Mouse (Mus musculus) spleen, adult 12 weeks (tissue): ENCODE measurements at regions not wholly inside any gene's neighbourhood (a gene's known extent, or its start where the extent isn't known, plus 50 kb on each side); places are given as distances from the start of the nearest gene placed in this dataset.
"Not testable (repeated sequence)": the region's sequence is repeated elsewhere in the genome, so short reads cannot be mapped to it uniquely, and the experiment has no call there.

ENCODE experiments used
- DNase-seq: peaks from one replicate; pipeline ENCODE4 v3.0.0; 2022; ENCODE audit warnings: low spot score

- DNase-seq = no peak
Measured at GRCm38 (mm10) chr4:53263776-53264175, 104.1 kb upstream of the Abca1 start.

- no peak for DNase-seq
Measured at GRCm38 (mm10) chr4:53262466-53262865, 102.8 kb upstream of the Abca1 start.

- no peak for DNase-seq
Measured at GRCm38 (mm10) chr4:53261556-53262140, 102.0 kb upstream of the Abca1 start.

- DNase-seq = no peak
Measured at GRCm38 (mm10) chr4:53258975-53259374, 99.3 kb upstream of the Abca1 start.

GRCm38 (mm10) chr4:53256996-53257395, 97.3 kb upstream of the Abca1 start:
- no peak for DNase-seq

GRCm38 (mm10) chr4:53254483-53254882, 94.8 kb upstream of the Abca1 start:
- no peak for DNase-seq

GRCm38 (mm10) chr4:53253680-53254079, 94.0 kb upstream of the Abca1 start:
- DNase-seq = no peak

- no peak for DNase-seq
Measured at GRCm38 (mm10) chr4:53250325-53250724, 90.6 kb upstream of the Abca1 start.

GRCm38 (mm10) chr4:53246083-53246747, 86.5 kb upstream of the Abca1 start:
- no peak for DNase-seq

- no peak for DNase-seq
Measured at GRCm38 (mm10) chr4:53245553-53245952, 85.9 kb upstream of the Abca1 start.

- DNase-seq = not testable (repeated sequence)
Measured at GRCm38 (mm10) chr4:53243473-53243872, 83.8 kb upstream of the Abca1 start.

GRCm38 (mm10) chr4:53239856-53240255, 80.2 kb upstream of the Abca1 start:
- DNase-seq = no peak

GRCm38 (mm10) chr4:53238314-53239259, 78.9 kb upstream of the Abca1 start:
- DNase-seq = no peak

GRCm38 (mm10) chr4:53235870-53236269, 76.2 kb upstream of the Abca1 start:
- no peak for DNase-seq

GRCm38 (mm10) chr4:53232436-53232835, 72.7 kb upstream of the Abca1 start:
- no peak for DNase-seq

- DNase-seq = no peak
Measured at GRCm38 (mm10) chr4:53231867-53232266, 72.2 kb upstream of the Abca1 start.

GRCm38 (mm10) chr4:53231046-53231445, 71.4 kb upstream of the Abca1 start:
- DNase-seq = no peak

- DNase-seq = no peak
Measured at GRCm38 (mm10) chr4:53228444-53228843, 68.7 kb upstream of the Abca1 start.

- no peak for DNase-seq
Measured at GRCm38 (mm10) chr4:53227771-53228170, 68.1 kb upstream of the Abca1 start.

GRCm38 (mm10) chr4:53227071-53227470, 67.4 kb upstream of the Abca1 start:
- no peak for DNase-seq

GRCm38 (mm10) chr4:53226376-53226775, 66.7 kb upstream of the Abca1 start:
- no peak for DNase-seq

GRCm38 (mm10) chr4:53223379-53223778, 63.7 kb upstream of the Abca1 start:
- no peak for DNase-seq

GRCm38 (mm10) chr4:53220809-53221208, 61.1 kb upstream of the Abca1 start:
- DNase-seq = no peak
